Mouse (Mus musculus) gastrocnemius, postnatal 14 days (tissue): ENCODE measurements around the gene Serpinh1. TPM values are rescaled to one million over a fixed set of nuclear protein-coding genes. Genes with fewer than 3 reads are reported as not detected.

ENCODE experiments used
- DNase-seq: peaks from one replicate; pipeline ENCODE4 v3.0.0; 2021; ENCODE audit warnings: mixed read lengths
- intact Hi-C: fragments of 180-260 bp; cut with DNase I; formaldehyde crosslinking; loops from one replicate; pipeline ENCODE4 v1.15.1; 2025; ENCODE audit warnings: low total_unique reads
- total RNA-seq, 2 experiments: library from RNA; stranded (reverse); gene quantifications; 2 replicates each; pipeline ENCODE4 v1.2.3; 2021

The Serpinh1 gene
- total RNA-seq, 2 experiments from 2014 or later = 190 to 248 TPM

- intact Hi-C loops = no loop called here
- DNase-seq = no peak
Observed at GRCm38 (mm10) chr7:99300650-99301175, 52.3 kb downstream of the Serpinh1 start.

Other genes with a start within 250 kb of the Serpinh1 start
- gene Uvrag, start 212.1 kb downstream of the Serpinh1 start, total RNA-seq = 10 to 100 TPM; 12.9 to 14.6 TPM
- 10 to 100 TPM; 19.0 to 37.9 TPM for gene Dgat2, start 170.5 kb downstream of the Serpinh1 start, total RNA-seq
- under 1 TPM in 1 of 2 experiments, not detected in 1; 0.14 TPM for gene Mogat2, start 114.6 kb downstream of the Serpinh1 start, total RNA-seq
- gene Map6, start 85.8 kb downstream of the Serpinh1 start, total RNA-seq = 1 to 10 TPM; 3.9 to 6.6 TPM
- 1 to 10 TPM; 7.4 to 8.5 TPM for gene Gdpd5, start 28.2 kb upstream of the Serpinh1 start, total RNA-seq
- gene Klhl35, start 112.8 kb upstream of the Serpinh1 start, total RNA-seq = under 1 TPM in 1 of 2 experiments, not detected in 1; 0.38 TPM
- gene Rps3, start 130.5 kb upstream of the Serpinh1 start, total RNA-seq = 100 to 1,000 TPM; 262 to 278 TPM
- gene Arrb1, start 182.2 kb upstream of the Serpinh1 start, total RNA-seq = 10 to 100 TPM; 14.3 to 15.2 TPM